Mouse (Mus musculus) bone marrow macrophage, adult 2 months (primary cell): ENCODE measurements around the gene Adssl1.

Experiments
- CTCF ChIP-seq: IDR thresholded peaks from 2 replicates; pipeline ENCODE4 v1.5.1; 2012; ENCODE audit warnings: low read depth, mild to moderate bottlenecking, low read length, moderate library complexity
- POLR2A ChIP-seq: IDR thresholded peaks from 2 replicates; pipeline ENCODE4 v1.6.1; 2012; ENCODE audit warnings: mild to moderate bottlenecking, low read depth, low read length, borderline replicate concordance

GRCm38 (mm10) chr12:112660576-112661326 lies 40.9 kb downstream of the Adssl1 start:
- no peak for TF ChIP-seq CTCF
- no peak for TF ChIP-seq POLR2A
